9 mouse cellular contexts compared by ENCODE assay signal in genomic region chr6:52212556-52213118, GRCm38 (mm10). TPM values are rescaled to one million over a fixed set of nuclear protein-coding genes. Genes with fewer than 3 reads are reported as not detected.
DNase-seq lines count a peak whose midpoint lies in the region; ATAC-seq and TF ChIP-seq lines count a peak whose summit lies in the region.
"Had no signal": no experiment of that assay in that cellular context is flagged by ENCODE, and none has a peak within 500 bp of the region (broad histone marks: within the 10 kb centered on the region; RNA-seq: fewer than 3 reads in every experiment).

No protein-coding gene starts in this region.

- H3K4me3 ChIP-seq in heart, postnatal 0 days (ENCODE audit: low read depth, low read length): peak overlapping the region; percentile 32
- H3K4me3 ChIP-seq in limb, embryonic 11.5 days (ENCODE audit: low read depth, low read length): peak overlapping the region; percentile 70
- H3K4me3 ChIP-seq in stomach, embryonic 16.5 days (replicated peaks; ENCODE audit: low read length): peak overlapping the region; percentile 54
- H3K4me3 ChIP-seq in midbrain, embryonic 15.5 days: no peak overlapping the region
- no peak overlapping the region for H3K4me3 ChIP-seq in left cerebral cortex, adult 2 months

- ATAC-seq in heart, postnatal 0 days (ENCODE audit: insufficient read depth, low read depth): no peak
- ATAC-seq in limb, embryonic 11.5 days (ENCODE audit: insufficient number of reproducible peaks, low FRiP score, low TSS enrichment, low read depth): no peak
- no peak for ATAC-seq in stomach, embryonic 16.5 days (ENCODE audit: insufficient read depth, low FRiP score)
- no peak for ATAC-seq in midbrain, embryonic 15.5 days (replicated peaks)

- no peak overlapping the region for H3K9ac ChIP-seq in heart, postnatal 0 days (replicated peaks; ENCODE audit: low read depth, low read length)
- H3K9ac ChIP-seq in limb, embryonic 11.5 days (ENCODE audit: low read length): peak overlapping the region; percentile 93
- peak overlapping the region; percentile 73 for H3K9ac ChIP-seq in stomach, embryonic 16.5 days (ENCODE audit: low read length)
- H3K9ac ChIP-seq in midbrain, embryonic 15.5 days: no peak overlapping the region

- no peaks in the 10 kb centered on the region for H3K4me1 ChIP-seq in heart, postnatal 0 days (ENCODE audit: control insufficient read depth, insufficient read depth)
- H3K4me1 ChIP-seq in limb, embryonic 11.5 days (ENCODE audit: control insufficient read depth, insufficient read depth, low read length): peaks cover 51% of the 10 kb centered on the region
- peaks cover under 1% of the 10 kb centered on the region; the same call in 1 of the 2 replicates for H3K4me1 ChIP-seq in stomach, embryonic 16.5 days (ENCODE audit: control insufficient read depth, insufficient read depth, low read length)
- H3K4me1 ChIP-seq in midbrain, embryonic 15.5 days: peaks cover 16% of the 10 kb centered on the region

- TF ChIP-seq CTCF in heart, postnatal 0 days (IDR thresholded peaks at IDR 0.05; ENCODE audit: low read depth): no peak
- no peak for TF ChIP-seq CTCF in left cerebral cortex, adult 2 months (IDR thresholded peaks at IDR 0.05)

- H3K4me2 ChIP-seq in heart, postnatal 0 days (ENCODE audit: low read depth, low read length): peak overlapping the region; percentile 43
- H3K4me2 ChIP-seq in limb, embryonic 11.5 days (ENCODE audit: low read depth, severe bottlenecking): peak overlapping the region; percentile 95
- H3K4me2 ChIP-seq in stomach, embryonic 16.5 days (ENCODE audit: low read depth, low read length): peak overlapping the region; percentile 84
- no peak overlapping the region for H3K4me2 ChIP-seq in midbrain, embryonic 15.5 days

- no peaks in the 10 kb centered on the region for H3K36me3 ChIP-seq in heart, postnatal 0 days (replicated peaks; ENCODE audit: control insufficient read depth, insufficient read depth, low read length)
- H3K36me3 ChIP-seq in limb, embryonic 11.5 days (ENCODE audit: control insufficient read depth, insufficient read depth, low read length): no peaks in the 10 kb centered on the region
- H3K36me3 ChIP-seq in stomach, embryonic 16.5 days (ENCODE audit: control insufficient read depth, insufficient read depth, low read length): no peaks in the 10 kb centered on the region
- H3K36me3 ChIP-seq in midbrain, embryonic 15.5 days (replicated peaks): no peaks in the 10 kb centered on the region

- H3K27me3 ChIP-seq in heart, postnatal 0 days (ENCODE audit: control insufficient read depth, insufficient read depth, low read length): peaks cover 99% of the 10 kb centered on the region
- H3K27me3 ChIP-seq in limb, embryonic 11.5 days (ENCODE audit: control insufficient read depth, insufficient read depth, low read length): no peaks in the 10 kb centered on the region
- peaks cover 76% of the 10 kb centered on the region for H3K27me3 ChIP-seq in stomach, embryonic 16.5 days (ENCODE audit: control insufficient read depth, insufficient read depth, low read length)
- peaks cover 97% of the 10 kb centered on the region for H3K27me3 ChIP-seq in midbrain, embryonic 15.5 days (replicated peaks)

- peak; percentile 40 for DNase-seq in urinary bladder, postnatal 14 days (ENCODE audit: low spot score)
- DNase-seq in urinary bladder, postnatal 25 days (ENCODE audit: low spot score): no peak
- DNase-seq in heart, postnatal 0 days (ENCODE audit: low spot score): no peak
- peak; percentile 66 for DNase-seq in limb, embryonic 11.5 days (ENCODE audit: low spot score)
- DNase-seq in left cerebral cortex, adult 9 months (ENCODE audit: low spot score in 2 of 2): no peak
- DNase-seq in left cerebral cortex, adult 2 months (ENCODE audit: extremely low spot score in 1 of 2, low spot score in 2 of 2): no peak

- no peak overlapping the region for H3K27ac ChIP-seq in heart, postnatal 0 days (ENCODE audit: low read depth)
- peak overlapping the region; percentile 93 for H3K27ac ChIP-seq in limb, embryonic 11.5 days (replicated peaks; ENCODE audit: low read depth, low read length)
- H3K27ac ChIP-seq in stomach, embryonic 16.5 days (ENCODE audit: low read length): peak overlapping the region; percentile 87
- no peak overlapping the region for H3K27ac ChIP-seq in midbrain, embryonic 15.5 days
- no peak overlapping the region for H3K27ac ChIP-seq in left cerebral cortex, adult 2 months

- WGBS in heart, postnatal 0 days: 3% methylated on average over 22 of the region's 22 CpGs
- under 1% methylated on average over 22 of the region's 22 CpGs for WGBS in limb, embryonic 11.5 days
- 8% methylated on average over 22 of the region's 22 CpGs for WGBS in stomach, embryonic 16.5 days
- WGBS in midbrain, embryonic 15.5 days: under 1% methylated on average over 22 of the region's 22 CpGs

- intact Hi-C loops in left cerebral cortex, adult 2 months (cut with DNase I): loop anchor here (1.0 kb wide), 1 partner anchor 1031 kb away; no protein-coding TSS in a partner anchor

- no peak for TF ChIP-seq EP300 in heart, postnatal 0 days (IDR thresholded peaks at IDR 0.05; ENCODE audit: low read depth)

- H3K9me3 ChIP-seq in heart, postnatal 0 days (replicated peaks; ENCODE audit: control insufficient read depth, low read length): no peaks in the 10 kb centered on the region
- no peaks in the 10 kb centered on the region for H3K9me3 ChIP-seq in limb, embryonic 11.5 days (ENCODE audit: control insufficient read depth, low read length)
- no peaks in the 10 kb centered on the region for H3K9me3 ChIP-seq in stomach, embryonic 16.5 days (replicated peaks; ENCODE audit: control insufficient read depth, low read length)
- H3K9me3 ChIP-seq in midbrain, embryonic 15.5 days: no peaks in the 10 kb centered on the region

RNA-seq across cellular contexts. Expression of gene Hoxa3, which starts 0.5 kb away (rescaled TPM):
- 2.3 TPM in 1 of 2 replicates, not detected in the other for total RNA-seq in heart, postnatal 0 days (2014; rRNA removed; ENCODE audit: low replicate concordance)
- polyA plus RNA-seq in heart, postnatal 0 days (2015; fragmentation: Nextera tagmentation; extraction: Ambion mirVana): 0.36 and 0.37 TPM in 2 replicates
- polyA plus RNA-seq in limb, embryonic 11.5 days (2014; fragmentation: Nextera tagmentation; extraction: Ambion mirVana): 5.6 and 6.2 TPM in 2 replicates
- polyA plus RNA-seq in stomach, embryonic 16.5 days (2015; fragmentation: Nextera tagmentation; extraction: Ambion mirVana): 6.0 and 7.4 TPM in 2 replicates
- polyA plus RNA-seq in midbrain, embryonic 15.5 days (2015; fragmentation: Nextera tagmentation; extraction: Ambion mirVana): not detected in 2 replicates
- total RNA-seq in left cerebral cortex, adult 2 months (2021): not detected
- polyA plus RNA-seq: cortical plate, adult 2 months had no signal

RNA-seq across cellular contexts. Expression of gene Gm28308, which starts 0.5 kb away (rescaled TPM):
- total RNA-seq in heart, postnatal 0 days (2014; rRNA removed; ENCODE audit: low replicate concordance): not detected in 2 replicates
- polyA plus RNA-seq in heart, postnatal 0 days (2015; fragmentation: Nextera tagmentation; extraction: Ambion mirVana): not detected in 2 replicates
- polyA plus RNA-seq in limb, embryonic 11.5 days (2014; fragmentation: Nextera tagmentation; extraction: Ambion mirVana): 1.1 and 1.3 TPM in 2 replicates
- polyA plus RNA-seq in stomach, embryonic 16.5 days (2015; fragmentation: Nextera tagmentation; extraction: Ambion mirVana): not detected in 2 replicates
- polyA plus RNA-seq in midbrain, embryonic 15.5 days (2015; fragmentation: Nextera tagmentation; extraction: Ambion mirVana): not detected in 2 replicates
- total RNA-seq in left cerebral cortex, adult 2 months (2021): not detected
- polyA plus RNA-seq: cortical plate, adult 2 months had no signal

RNA-seq across cellular contexts. Expression of gene Hoxa6, which starts 4.1 kb away (rescaled TPM):
- total RNA-seq in heart, postnatal 0 days (2014; rRNA removed; ENCODE audit: low replicate concordance): not detected in 2 replicates
- polyA plus RNA-seq in heart, postnatal 0 days (2015; fragmentation: Nextera tagmentation; extraction: Ambion mirVana): not detected in 2 replicates
- 3.5 and 4.6 TPM in 2 replicates for polyA plus RNA-seq in limb, embryonic 11.5 days (2014; fragmentation: Nextera tagmentation; extraction: Ambion mirVana)
- polyA plus RNA-seq in stomach, embryonic 16.5 days (2015; fragmentation: Nextera tagmentation; extraction: Ambion mirVana): 1.3 and 1.4 TPM in 2 replicates
- not detected in 2 replicates for polyA plus RNA-seq in midbrain, embryonic 15.5 days (2015; fragmentation: Nextera tagmentation; extraction: Ambion mirVana)
- total RNA-seq in left cerebral cortex, adult 2 months (2021): not detected
- polyA plus RNA-seq: cortical plate, adult 2 months had no signal

RNA-seq across cellular contexts. Expression of gene Hoxa5, which starts 8.2 kb away (rescaled TPM):
- total RNA-seq in heart, postnatal 0 days (2014; rRNA removed; ENCODE audit: low replicate concordance): 3.5 TPM in 1 of 2 replicates, not detected in the other
- 0.36 and 0.65 TPM in 2 replicates for polyA plus RNA-seq in heart, postnatal 0 days (2015; fragmentation: Nextera tagmentation; extraction: Ambion mirVana)
- 11.0 and 11.3 TPM in 2 replicates for polyA plus RNA-seq in limb, embryonic 11.5 days (2014; fragmentation: Nextera tagmentation; extraction: Ambion mirVana)
- polyA plus RNA-seq in stomach, embryonic 16.5 days (2015; fragmentation: Nextera tagmentation; extraction: Ambion mirVana): 8.8 and 11.0 TPM in 2 replicates
- polyA plus RNA-seq in midbrain, embryonic 15.5 days (2015; fragmentation: Nextera tagmentation; extraction: Ambion mirVana): 0.64 TPM in 1 of 2 replicates, not detected in the other
- not detected for total RNA-seq in left cerebral cortex, adult 2 months (2021)
- polyA plus RNA-seq: cortical plate, adult 2 months had no signal

RNA-seq across cellular contexts. Expression of gene Hoxa7, which starts 9.0 kb away (rescaled TPM):
- not detected in 2 replicates for total RNA-seq in heart, postnatal 0 days (2014; rRNA removed; ENCODE audit: low replicate concordance)
- 0.07 and 0.38 TPM in 2 replicates for polyA plus RNA-seq in heart, postnatal 0 days (2015; fragmentation: Nextera tagmentation; extraction: Ambion mirVana)
- 14.7 and 16.2 TPM in 2 replicates for polyA plus RNA-seq in limb, embryonic 11.5 days (2014; fragmentation: Nextera tagmentation; extraction: Ambion mirVana)
- 10.8 and 12.3 TPM in 2 replicates for polyA plus RNA-seq in stomach, embryonic 16.5 days (2015; fragmentation: Nextera tagmentation; extraction: Ambion mirVana)
- polyA plus RNA-seq in midbrain, embryonic 15.5 days (2015; fragmentation: Nextera tagmentation; extraction: Ambion mirVana): not detected in 2 replicates
- total RNA-seq in left cerebral cortex, adult 2 months (2021): not detected
- polyA plus RNA-seq: cortical plate, adult 2 months had no signal

Comparison
In these comparisons a context has a peak if more than half of its experiments do, and no peak if none do; other contexts are left out.
1. DNase-seq: peak in urinary bladder, postnatal 14 days (single experiment) and limb, embryonic 11.5 days (single experiment); none in urinary bladder, postnatal 25 days (single experiment), heart, postnatal 0 days (single experiment), left cerebral cortex, adult 9 months (0 of 2) and left cerebral cortex, adult 2 months (0 of 2).
2. H3K27ac ChIP-seq: peak in limb, embryonic 11.5 days (single experiment) and stomach, embryonic 16.5 days (single experiment); none in heart, postnatal 0 days (single experiment), midbrain, embryonic 15.5 days (single experiment) and left cerebral cortex, adult 2 months (single experiment).
3. H3K4me3 ChIP-seq: peak in heart, postnatal 0 days (single experiment), limb, embryonic 11.5 days (single experiment) and stomach, embryonic 16.5 days (single experiment); none in midbrain, embryonic 15.5 days (single experiment) and left cerebral cortex, adult 2 months (single experiment).
4. H3K9ac ChIP-seq: peak in limb, embryonic 11.5 days (single experiment) and stomach, embryonic 16.5 days (single experiment); none in heart, postnatal 0 days (single experiment) and midbrain, embryonic 15.5 days (single experiment).